Mouse (Mus musculus): ENCODE measurements at regions not wholly inside any gene's neighbourhood (a gene's known extent, or its start where the extent isn't known, plus 50 kb on each side); places are given as distances from the start of the nearest gene placed in this dataset.

DNA sequence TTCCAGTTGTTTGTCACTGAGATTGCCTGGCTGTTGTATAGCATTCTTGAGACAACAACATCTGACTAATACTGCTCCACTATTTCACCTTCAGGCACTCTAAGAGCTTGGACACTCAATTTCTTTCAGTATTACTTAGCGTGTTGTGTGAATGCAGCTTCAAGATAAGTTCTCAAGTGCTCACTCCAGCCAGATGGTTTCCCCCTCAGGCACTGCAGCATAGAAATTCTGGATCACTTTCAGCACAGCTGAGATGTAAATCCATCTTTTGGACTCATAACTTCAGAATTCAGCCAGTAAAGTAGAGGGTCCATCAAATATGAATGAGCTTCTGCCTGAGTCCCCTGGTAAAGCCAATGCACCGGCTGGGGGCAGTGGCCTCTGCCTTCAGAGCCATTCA lies 608.8 kb downstream of the Gm9195 start:
- DNase-seq, result no peak

DNA sequence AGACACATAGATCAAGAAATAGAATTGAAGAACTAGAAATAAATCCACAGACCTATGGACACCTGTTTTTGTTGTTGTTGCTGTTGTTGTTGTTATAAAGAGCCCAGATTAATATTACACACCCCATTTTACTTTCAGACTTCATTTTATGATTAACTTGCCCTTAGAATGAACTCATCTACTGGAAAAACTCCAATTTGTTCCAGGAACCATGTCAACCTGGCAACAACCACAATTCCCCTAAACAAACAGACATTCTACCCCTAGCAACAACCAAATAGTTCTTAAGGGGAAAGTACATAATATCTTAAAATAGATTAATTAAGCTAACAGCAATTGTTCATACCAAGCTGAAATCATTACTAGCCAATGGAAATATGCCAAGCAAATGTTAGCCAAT lies 646.1 kb downstream of the Gm9195 start:
- DNase-seq, result no peak

DNA sequence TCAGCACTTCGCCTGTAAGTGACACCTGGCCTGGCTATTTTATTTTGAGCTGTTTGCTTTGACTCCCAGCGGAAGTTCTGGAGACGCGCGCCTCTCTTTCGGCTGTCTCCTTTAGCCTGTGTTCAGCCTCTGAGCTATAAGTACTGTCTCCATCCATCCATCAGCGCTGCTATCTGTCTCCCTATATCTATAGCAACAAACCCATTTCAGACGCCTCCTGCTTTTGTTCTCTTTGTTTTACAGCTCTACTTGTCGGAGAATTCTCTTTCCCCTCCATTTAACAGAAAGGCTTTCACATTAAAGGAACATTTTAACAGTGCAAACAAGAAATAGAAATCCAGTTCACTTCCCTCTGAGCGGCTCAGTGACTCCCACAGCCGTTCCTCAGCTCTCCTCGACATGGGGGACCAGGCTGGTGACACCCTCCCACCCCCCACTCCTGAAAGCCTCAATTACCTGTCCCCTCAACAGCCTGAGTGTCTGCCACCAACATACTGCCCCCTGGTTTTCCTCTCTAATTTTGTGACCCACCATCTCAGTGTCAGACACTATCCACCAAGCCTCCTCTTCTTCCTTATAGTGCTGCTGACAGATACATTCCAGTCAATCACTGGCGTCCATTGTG lies 682.7 kb downstream of the Gm9195 start:
- no peak for DNase-seq

DNA sequence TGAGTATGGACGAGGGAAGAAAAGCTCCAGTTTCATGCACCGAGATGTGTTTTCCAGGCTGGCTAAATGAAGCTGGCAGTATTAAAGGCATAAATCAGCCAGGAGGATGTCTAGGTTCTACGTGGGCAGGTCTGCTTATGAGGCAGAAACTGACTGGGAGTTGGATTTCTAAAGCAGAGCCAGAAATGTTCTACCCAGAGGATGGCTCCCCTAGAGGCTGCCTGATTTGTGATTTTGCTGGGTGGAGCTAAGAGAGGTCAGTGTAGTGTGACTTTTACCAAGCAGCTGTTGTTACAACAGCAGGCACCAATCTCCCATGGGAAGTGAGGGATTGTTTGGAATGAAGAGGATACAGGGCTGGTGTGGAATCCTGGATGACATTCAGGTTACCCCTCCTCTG lies 686.0 kb downstream of the Gm9195 start:
- peak; percentile 32 for DNase-seq

DNA sequence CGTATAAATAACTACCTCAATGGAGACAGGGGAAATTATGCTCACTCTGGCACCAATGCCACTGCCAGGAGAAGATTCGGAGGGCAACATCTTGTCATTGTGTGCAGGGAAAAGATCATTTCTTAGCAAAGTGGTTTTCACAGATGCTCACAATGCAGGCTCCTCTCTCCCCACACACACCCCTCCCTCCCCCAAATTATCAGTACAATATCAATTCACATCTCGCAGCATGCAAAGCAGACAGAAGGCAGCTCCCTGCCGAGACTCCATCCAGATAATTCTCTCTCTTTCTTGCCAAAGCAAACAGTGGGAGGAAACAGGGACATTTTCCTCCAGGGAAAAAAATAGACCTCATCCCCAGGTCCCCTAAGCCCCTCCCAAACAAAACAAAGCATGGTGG lies 691.8 kb downstream of the Gm9195 start:
- no peak for DNase-seq

DNA sequence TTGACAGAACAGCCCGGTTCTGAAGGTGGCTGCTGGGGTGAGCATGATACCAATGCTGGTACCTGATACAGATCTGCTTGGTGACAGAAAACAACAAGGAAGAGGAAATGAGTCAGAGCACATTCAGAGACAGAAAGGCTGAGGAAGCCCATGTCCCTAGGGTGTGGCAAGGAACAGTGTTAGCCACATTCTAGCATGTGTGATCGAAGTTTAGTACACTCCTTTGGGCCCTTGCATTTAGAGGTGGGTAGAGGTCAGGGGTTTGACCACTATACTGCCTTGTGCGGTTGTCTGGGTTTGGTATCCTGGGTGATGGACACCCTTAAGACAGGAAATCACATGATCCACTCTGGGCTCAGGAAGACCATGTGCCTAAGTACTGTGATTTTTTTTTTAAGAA lies 695.9 kb downstream of the Gm9195 start:
- no peak for DNase-seq

DNA sequence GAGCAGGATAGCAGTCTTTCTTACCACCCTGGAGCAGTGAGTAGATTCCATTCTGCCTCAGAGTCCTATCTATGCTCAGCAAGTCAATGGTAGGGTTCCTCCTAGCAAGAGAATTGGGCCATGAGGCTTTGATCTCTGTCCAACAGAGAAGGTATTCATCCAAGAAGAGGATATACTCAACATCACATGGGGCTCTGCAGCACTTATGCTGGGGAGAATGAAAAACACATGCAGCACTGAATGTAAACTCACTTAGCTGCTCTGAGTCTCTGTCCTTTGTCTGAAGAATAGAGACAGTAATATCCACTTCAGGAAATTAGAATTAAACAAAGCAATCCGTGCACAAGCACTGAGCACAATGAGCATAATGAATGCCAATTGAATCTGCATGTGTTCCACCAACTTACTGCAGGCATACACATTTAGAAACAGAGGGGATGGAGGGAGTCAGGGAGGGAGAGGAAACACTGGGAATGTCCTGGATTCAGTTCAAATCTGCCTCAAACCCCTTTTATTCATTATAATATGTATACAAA lies 714.6 kb downstream of the Gm9195 start:
- no peak for DNase-seq

DNA sequence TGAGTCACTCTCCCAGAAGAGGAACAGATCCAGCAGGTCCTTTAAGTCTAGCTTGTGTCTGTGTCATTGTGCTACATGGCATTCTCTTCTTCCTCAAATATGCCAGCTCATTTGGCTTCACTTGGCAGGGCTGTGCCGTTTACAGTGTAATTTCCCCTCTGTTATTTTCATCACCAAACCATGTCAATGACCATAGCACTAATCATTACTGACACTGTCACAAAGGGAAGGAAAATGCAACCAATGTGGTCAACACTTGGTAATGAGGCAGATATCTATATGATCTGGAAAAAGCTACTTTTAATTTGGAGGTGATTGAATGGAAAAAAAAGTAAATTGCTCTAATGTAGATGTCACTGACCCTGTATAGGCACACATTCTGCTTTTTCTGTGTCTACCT lies 724.8 kb downstream of the Gm9195 start:
- no peak for DNase-seq

DNA sequence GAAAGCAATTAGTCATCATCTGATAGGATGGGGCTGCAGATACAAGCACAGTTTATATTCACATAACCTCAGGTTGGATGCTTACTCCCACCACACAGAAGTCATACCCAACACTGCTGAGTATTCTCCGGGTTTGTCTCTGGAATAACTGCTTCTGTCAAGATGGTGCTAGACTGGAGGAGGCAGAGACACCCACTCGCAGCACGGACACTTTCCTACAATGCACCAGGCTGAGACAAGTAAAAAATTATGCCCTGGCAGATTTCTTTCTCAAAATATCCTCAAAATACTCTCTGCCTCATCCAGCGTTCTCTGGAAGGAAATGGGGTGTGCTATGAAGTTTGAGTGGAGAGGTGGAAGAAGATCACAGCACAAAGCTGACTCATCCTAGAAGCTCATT lies 763.1 kb downstream of the Gm9195 start:
- DNase-seq, result no peak

DNA sequence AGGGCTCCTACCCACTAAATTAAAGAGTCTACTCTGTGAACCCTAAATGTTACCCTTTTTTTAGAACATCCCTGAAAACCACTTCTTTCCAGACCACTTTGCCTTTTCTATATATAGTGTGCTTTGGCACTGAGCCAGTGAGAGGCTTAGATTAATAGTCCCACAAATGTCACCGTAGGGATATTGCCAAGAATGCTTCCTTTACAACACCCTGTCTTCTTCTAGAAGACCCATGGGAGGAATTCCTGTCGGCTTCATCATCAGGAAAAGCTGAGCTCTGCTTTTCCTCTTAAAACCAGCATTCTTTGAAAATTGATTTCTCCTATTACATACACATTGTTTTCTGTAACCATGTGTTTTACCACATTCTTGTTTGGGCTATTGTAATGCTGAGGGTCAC lies 768.1 kb downstream of the Gm9195 start:
- DNase-seq, result no peak

DNA sequence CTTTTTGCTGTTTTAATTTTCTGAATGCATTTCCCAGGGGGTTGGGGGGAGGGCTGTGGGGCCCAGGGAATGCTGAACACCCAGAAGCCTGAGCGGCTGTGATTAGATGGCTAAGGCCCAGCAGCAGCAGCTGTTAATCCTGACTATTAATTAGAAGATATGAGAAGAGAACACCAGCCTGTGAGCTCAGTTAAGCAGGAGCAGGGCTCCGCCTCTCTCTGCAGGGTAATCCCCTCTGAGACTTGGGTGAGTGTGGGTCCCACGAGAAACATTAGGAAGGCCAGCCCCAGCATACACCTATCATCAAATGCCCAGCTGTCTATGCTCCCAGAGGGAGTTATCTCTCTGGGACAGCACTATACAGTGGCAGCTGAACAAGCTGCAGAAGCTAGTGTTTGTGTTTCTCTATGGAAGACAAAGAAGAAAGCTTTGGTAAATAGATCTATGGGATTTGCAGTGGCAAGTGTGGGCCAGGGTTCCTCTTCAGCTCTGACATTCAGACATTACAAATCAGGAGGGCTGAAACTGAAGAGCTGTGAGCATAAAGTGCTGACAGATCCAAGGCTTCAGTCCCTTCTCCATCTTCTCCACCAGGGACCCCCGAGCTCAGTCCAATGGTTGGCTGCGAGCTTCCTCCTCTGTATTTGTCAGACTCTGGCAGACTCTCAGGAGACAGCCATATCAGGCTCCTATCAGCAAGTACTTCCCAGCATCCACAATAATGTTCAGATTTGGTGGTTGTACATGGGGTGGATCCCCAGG lies 781.9 kb downstream of the Gm9195 start:
- DNase-seq, result peak; percentile 2

DNA sequence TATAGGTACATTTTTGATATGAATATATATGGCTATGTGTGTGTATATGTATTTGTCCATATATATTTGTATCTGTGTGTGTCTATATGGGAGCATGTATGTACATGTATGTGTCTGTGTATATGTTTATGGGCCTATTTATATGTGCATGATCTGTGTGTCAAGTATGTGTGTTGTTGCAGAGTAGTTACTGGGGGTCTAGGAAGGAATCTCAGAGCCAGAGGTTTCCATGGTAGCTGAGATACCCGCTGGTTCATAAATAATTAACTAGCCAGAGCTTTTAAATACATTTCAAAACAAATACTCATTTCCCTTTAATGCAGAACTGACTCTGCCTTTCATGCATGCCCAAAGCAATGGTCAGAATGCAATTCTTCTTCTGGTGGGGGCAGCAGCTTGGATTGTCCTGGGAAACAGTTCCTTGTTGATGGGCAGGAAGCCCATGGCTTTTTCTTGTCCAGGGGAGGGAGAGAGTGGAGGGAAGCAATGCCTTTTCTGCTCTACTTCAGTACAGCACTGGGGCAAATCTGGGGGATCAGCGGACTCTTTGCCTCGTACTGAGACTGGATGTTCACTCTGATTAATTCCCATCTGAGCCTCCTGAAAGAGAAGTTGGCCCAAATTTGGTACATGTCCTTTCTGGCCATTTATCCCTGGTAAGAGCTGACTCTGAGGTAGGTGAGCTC lies 798.7 kb downstream of the Gm9195 start:
- no peak for DNase-seq

DNA sequence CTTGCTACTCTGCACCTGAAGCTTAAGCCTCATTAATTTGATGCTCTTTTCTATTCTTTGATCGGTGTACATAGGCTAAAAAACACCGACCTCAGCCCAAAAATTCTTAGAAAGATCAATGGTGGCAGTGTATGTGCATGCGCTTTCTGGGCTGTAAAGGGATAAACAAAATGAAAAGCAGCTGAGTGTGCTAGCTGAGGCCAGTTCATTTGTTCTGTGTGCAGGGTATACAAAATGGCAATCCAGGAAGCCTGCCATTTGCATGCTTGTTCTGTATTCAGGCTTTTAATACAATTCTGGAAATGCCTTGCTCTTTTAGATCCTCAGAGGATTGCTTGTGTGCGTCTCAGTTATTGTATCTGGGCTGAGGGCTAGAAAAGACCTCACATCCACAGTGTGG lies 817.1 kb downstream of the Gm9195 start:
- DNase-seq, result no peak

DNA sequence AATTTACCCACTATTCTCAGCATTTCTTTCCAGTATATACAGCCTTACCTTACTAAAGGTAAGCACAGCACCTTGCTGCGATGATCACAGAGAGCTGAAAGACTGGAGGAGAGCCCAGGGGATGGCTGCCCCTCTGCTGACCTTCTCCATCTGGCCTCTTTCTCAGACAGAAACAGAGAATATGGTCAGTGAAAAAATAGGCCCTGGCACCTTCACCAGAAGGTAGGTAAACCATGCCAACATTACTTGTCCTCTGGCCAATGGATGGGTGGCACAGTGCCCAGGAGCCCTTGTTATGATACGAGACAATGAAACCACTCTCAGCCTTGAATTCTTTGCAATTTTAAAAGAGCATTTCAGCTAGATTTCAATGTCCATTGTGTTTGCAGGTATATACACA lies 817.8 kb downstream of the Gm9195 start:
- no peak for DNase-seq

DNA sequence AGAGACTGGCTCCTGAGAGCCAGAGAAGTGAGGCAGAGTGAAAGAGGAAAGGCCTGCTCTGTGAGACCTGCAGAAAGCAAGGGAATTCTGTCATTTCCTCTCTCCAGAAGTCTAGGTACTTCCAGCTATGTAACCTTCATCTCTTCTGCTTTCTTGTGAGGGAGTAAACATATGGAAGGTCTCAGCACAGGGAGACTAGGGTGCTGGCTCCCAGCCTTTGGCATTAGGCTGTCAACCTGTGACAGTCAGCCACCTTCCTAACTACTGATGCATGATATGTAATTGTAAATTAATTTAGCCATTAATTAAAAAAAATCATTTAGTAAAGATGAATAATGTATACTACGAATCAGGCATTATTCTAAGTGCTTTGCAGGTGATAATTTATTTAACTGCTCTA lies 819.2 kb downstream of the Gm9195 start:
- DNase-seq, result no peak

DNA sequence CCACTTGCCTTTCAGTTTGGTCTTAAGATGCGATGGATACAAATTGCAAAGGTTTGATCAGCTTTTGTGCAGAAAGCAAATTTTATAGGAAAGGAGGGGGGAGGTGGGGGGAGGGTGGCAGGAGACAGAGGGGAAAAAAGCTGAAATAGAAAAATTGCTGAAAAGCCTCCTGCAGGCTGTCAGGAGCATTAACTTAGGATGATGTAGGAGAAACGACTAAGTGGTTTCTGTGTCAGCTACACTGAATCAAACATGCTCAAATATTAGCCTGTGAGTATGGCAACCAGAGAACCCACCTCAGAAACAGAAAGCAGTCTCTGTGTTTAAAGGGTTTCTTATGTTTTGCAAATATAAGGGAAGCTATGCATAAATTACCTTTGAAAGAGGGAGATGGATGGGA lies 819.6 kb downstream of the Gm9195 start:
- no peak for DNase-seq

DNA sequence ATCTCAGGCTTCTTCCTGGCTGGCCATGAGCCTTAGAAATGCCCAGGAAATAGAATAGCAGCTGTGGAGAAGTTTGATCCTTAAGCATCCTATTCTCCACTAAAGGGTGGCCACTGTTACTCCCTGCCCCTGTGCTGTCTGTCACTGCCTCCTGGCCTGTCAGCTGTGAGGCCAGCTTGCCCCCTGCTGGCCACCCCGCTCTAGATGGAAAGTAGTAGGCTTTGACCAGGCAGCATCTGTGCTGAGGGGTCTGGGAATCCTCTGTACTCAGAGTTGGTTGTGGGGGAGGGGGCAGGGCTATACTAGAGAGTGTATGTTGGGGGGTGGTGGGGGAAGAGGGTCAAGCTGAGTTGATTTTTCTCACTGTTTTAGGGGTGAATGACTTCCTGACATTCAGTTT lies 821.2 kb downstream of the Gm9195 start:
- peak; percentile 77 for DNase-seq

DNA sequence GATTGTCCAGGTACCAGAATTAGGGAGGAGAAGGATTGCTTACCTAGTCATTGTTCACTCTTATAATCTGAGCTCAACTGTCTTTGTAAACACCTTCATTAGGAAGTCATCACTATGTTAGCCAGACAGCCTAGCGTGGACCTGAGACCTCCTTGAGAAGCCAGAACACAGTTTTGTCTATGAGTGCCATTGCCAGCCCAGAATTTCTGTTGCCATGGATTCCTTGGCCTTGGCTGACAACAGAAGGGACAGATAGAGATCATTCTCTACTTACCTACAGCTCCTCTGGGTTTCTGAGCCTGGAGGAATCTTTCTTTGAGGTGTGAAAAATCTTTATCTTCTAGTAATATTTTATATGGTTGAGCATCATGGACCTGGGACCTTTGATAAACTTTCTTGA lies 825.0 kb downstream of the Gm9195 start:
- no peak for DNase-seq

DNA sequence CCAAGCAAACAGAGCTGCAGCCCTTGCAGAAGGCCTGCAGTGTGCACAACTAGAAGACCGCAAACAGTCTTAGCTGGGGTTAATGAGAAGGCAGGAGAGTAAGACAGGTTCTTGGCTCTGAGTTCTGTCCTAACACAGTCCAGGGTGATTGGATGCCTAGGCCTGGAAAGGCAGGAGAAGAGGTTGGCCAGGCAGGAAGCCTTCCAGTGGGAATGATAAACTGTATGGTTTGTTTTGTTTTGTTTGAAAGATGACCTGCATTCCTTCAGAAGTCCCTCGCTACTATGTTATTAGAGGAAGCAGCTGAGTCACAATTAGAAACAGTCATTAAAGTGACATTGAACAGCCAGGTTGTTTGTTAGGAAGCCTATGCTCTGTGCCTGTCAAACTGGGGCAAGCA lies 831.5 kb downstream of the Gm9195 start:
- DNase-seq, result no peak

DNA sequence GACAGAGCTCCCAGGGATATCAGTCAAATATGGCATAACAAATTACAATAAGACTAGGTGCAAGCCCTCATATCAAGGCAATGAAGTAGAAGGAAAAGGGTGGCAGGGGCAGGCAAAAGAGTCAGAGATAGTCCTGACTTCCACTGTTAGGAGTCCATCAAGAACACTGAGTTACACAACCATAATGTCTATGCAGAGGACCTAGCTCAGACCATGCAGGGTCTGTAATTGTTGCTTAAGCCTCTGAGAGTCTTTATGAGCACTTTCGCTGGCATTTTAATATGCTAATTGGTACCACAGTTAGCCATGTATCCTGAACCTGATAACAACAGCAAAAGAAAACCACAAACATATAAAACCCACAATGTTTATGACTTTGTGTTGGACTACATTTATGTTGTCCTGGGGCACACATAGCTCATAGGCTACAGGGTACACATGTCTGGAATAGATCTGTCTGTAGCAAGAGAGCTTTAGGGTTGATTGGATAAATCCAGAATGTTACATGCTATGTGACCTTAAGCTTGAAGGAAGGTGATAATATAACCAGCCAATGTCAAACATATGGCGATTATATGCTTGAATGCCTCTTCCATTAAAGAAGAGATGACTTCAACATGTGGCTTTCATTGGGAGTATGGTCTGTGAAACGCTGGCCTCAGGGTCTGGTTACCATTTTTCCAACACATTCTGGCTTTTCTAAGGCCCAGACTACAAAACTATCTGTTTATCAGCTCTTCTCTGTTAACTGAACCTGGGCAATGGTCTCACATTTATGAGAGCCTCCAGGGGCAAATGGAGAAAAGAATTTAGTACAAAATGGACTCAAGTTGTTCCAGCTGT lies 836.6 kb downstream of the Gm9195 start:
- DNase-seq, result no peak

DNA sequence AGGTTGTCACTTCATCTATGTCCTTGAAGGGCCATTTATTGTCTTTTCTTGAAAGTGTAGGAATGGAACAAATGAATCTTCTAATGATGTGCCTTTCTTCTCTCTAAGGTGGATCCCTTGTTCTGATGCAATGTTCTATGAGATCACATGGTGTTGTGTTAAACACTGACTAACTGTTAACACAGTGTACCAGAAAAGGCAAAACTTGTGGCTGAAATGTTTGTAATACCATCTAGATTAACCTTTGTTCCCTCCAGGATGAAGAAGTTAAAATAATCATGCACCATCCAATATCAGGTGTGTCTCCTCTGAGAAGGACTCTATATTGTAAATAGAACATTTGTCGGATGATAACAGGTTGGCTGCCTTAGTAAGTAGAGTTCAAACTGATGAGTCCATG lies 849.1 kb downstream of the Gm9195 start:
- DNase-seq, result no peak

DNA sequence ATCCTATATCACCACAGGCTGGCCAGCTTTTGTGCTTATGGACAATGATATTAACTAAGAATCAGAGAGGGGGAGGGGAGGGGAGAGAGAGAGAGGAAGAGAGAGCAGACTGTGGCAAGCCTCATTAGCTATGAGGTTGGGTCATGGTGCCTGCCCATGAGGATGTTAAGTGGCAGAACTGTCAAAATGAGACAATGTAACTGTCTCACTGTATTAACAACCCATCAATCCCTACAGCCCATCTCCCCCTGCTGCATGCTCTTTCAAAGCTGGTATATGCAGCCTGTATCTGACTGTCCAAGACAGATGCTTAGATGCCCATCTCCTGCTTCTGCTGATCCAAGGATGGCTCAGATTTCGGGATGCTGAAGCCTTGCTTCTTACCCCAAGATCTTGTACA lies 852.6 kb downstream of the Gm9195 start:
- no peak for DNase-seq

DNA sequence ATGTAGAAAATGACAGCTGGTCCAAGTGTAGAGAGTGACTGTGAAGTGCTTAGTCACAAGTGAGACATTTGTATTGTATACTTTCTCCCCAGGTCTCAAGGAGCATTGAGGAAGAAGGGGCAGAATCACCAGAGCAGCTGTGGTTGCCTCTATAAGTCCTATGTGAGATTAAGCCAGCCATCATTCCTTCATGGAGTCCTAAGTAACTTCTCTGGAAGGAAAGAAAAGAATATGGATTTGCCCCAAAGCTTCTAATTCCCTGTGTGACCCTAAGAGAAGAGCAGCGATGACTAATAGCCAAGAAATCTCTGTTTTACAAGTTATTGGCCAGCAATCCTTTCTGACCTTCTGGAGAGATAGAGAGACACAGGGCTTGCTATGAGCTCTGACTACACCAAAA lies 856.5 kb downstream of the Gm9195 start:
- no peak for DNase-seq

Data from lung, postnatal 10 days (tissue).